Mouse (Mus musculus) testis, adult 2 months (tissue): ENCODE data around the gene Bmp8b. TPM values are rescaled to one million over a fixed set of nuclear protein-coding genes. Genes with fewer than 3 reads are reported as not detected.

ENCODE experiments used
- H3K27ac ChIP-seq: fragments of 200-500 bp; 2 replicates; pipeline ENCODE4 v1.5.1; 2012; ENCODE audit warnings: low read depth, low read length; ENCODE audit not compliant: control insufficient read depth, insufficient read depth
- H3K27me3 ChIP-seq: fragments of 200-500 bp; 2 replicates; pipeline ENCODE4 v1.6.1; 2012; ENCODE audit warnings: mild to moderate bottlenecking, low read length, moderate library complexity; ENCODE audit not compliant: control insufficient read depth, insufficient read depth
- H3K36me3 ChIP-seq: fragments of 200-500 bp; 2 replicates; pipeline ENCODE4 v1.6.1; 2012; ENCODE audit warnings: mild to moderate bottlenecking, low read length; ENCODE audit not compliant: control insufficient read depth, insufficient read depth
- H3K4me1 ChIP-seq: fragments of 200-500 bp; 2 replicates; pipeline ENCODE4 v1.6.1; 2012; ENCODE audit warnings: low read length; ENCODE audit not compliant: control insufficient read depth, insufficient read depth
- H3K4me3 ChIP-seq: fragments of 200-500 bp; 2 replicates; pipeline ENCODE4 v1.5.1; 2012; ENCODE audit warnings: low read depth, mild to moderate bottlenecking, low read length, moderate library complexity, mixed read lengths; ENCODE audit not compliant: control insufficient read depth
- CTCF ChIP-seq: fragments of 200-500 bp; IDR thresholded peaks from 2 replicates; pipeline ENCODE4 v1.5.1; 2012; ENCODE audit warnings: low read depth, mild to moderate bottlenecking, inconsistent platforms, low read length, moderate library complexity; ENCODE audit not compliant: control insufficient read depth, insufficient read depth, insufficient replicate concordance
- POLR2A ChIP-seq: fragments of 200-500 bp; IDR thresholded peaks from 2 replicates; pipeline ENCODE4 v1.6.1; 2012; ENCODE audit warnings: low read depth, mild to moderate bottlenecking, inconsistent platforms, low read length, moderate library complexity; ENCODE audit not compliant: control insufficient read depth
- polyA plus RNA-seq: library from polyadenylated mRNA; depleted of rRNA; stranded (reverse); fragments of >200 nt; gene quantifications from 2 replicates; pipeline ENCODE4 v1.2.3, GENCODE M21; 2012; rRNA removed

The Bmp8b gene
- 2.8 TPM in 2 replicates for polyA plus RNA-seq

GRCm38 (mm10) chr4:123104651-123105450, at the start of gene Bmp8b:
Bmp8b (plus strand) TSS chr4:123105165.
- no peak within 1 kb of the TSS for H3K27ac ChIP-seq
- H3K4me3 ChIP-seq, result peak within 1 kb of the TSS; percentile 71
- TF ChIP-seq CTCF (no peak), POLR2A (no peak)
- H3K36me3 ChIP-seq, result no peaks in the 10 kb centered on the region
- no peaks in the 10 kb centered on the region for H3K27me3 ChIP-seq
- H3K4me1 ChIP-seq, result peaks cover 12% of the 10 kb centered on the region

- Histone ChIP-seq H3K27ac (no peak overlapping the region), H3K4me1 (no peaks in the 10 kb centered on the region), H3K4me3 (no peak overlapping the region), H3K27me3 (no peaks in the 10 kb centered on the region), H3K36me3 (no peaks in the 10 kb centered on the region; the same call in none of the 2 replicates)
- TF ChIP-seq CTCF (no peak), POLR2A (no peak)
Measured at GRCm38 (mm10) chr4:123056560-123057109, 48.3 kb upstream of the Bmp8b start.

- Histone ChIP-seq H3K4me3 (no peak overlapping the region), H3K4me1 (no peaks in the 10 kb centered on the region), H3K27me3 (no peaks in the 10 kb centered on the region), H3K27ac (no peak overlapping the region), H3K36me3 (no peaks in the 10 kb centered on the region; the same call in none of the 2 replicates)
- TF ChIP-seq POLR2A, result no peak
- no peak for TF ChIP-seq CTCF
Measured at GRCm38 (mm10) chr4:123057957-123058356, 47.0 kb upstream of the Bmp8b start.

- Histone ChIP-seq H3K36me3 (no peaks in the 10 kb centered on the region), H3K27ac (no peak overlapping the region), H3K4me3 (no peak overlapping the region), H3K4me1 (no peaks in the 10 kb centered on the region), H3K27me3 (no peaks in the 10 kb centered on the region)
- TF ChIP-seq CTCF (no peak), POLR2A (no peak)
Measured at GRCm38 (mm10) chr4:123061744-123062143, 43.2 kb upstream of the Bmp8b start.

DNA sequence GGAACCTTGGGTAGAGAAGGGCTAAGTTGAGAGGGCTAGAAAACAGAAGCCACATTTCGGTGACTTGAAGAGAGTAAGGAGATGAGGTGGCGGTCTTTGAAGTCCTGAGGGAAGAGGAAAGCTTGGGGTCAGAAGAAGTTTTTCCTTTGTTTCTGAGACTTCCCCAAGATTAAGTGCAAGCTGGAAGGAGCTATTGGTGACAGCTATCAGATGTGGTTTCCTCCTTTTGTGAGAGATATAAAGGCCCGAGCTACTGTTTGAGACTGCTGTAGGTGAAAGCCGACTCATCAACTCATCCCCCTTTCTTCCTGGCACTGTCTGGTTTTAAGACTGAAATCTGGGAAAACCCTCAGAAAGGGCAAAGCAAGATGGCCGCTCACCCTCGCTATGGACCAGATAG, 36.3 kb upstream of the Bmp8b start:
- Histone ChIP-seq H3K27ac (no peak overlapping the region), H3K4me1 (no peaks in the 10 kb centered on the region; the same call in 1 of the 2 replicates), H3K36me3 (no peaks in the 10 kb centered on the region), H3K27me3 (no peaks in the 10 kb centered on the region), H3K4me3 (no peak overlapping the region)
- TF ChIP-seq POLR2A (no peak), CTCF (no peak)

GRCm38 (mm10) chr4:123071266-123071966, 33.5 kb upstream of the Bmp8b start:
- Histone ChIP-seq H3K27me3 (no peaks in the 10 kb centered on the region), H3K27ac (no peak overlapping the region), H3K36me3 (no peaks in the 10 kb centered on the region), H3K4me1 (no peaks in the 10 kb centered on the region; the same call in 1 of the 2 replicates), H3K4me3 (no peak overlapping the region)
- TF ChIP-seq CTCF (0 out of 2 replicates have a peak, but pooled peaks have one; percentile 23), POLR2A (no peak)

DNA sequence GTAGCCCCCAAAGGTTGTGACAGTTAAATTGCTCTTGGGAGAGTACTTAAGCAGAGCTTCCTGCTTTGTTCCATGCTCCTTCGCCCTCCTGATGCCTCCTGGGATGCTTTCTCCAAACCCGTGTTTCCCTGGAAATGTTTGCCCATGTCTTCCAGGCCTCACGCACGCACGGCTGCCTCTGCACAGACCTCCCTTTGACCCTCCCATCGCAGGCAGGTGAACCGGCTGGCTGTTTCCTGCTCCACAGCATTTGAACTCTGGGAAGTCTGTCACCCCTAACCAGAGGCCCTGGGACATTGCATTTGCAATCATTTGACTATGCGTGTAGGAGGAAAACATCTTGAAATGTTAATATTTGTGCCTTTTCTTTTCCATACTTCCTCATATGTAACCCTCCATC, 28.0 kb upstream of the Bmp8b start:
- no peaks in the 10 kb centered on the region for H3K36me3 ChIP-seq
- TF ChIP-seq CTCF, result no peak
- TF ChIP-seq POLR2A, result no peak
- H3K4me1 ChIP-seq, result no peaks in the 10 kb centered on the region
- no peak overlapping the region for H3K27ac ChIP-seq
- no peak overlapping the region for H3K4me3 ChIP-seq
- no peaks in the 10 kb centered on the region for H3K27me3 ChIP-seq
